Mouse (Mus musculus): ENCODE measurements around the gene Sun2. TPM values are rescaled to one million over a fixed set of nuclear protein-coding genes. Genes with fewer than 3 reads are reported as not detected.

The Sun2 gene
- polyA plus RNA-seq, 1 experiment: 31.5 TPM

DNA sequence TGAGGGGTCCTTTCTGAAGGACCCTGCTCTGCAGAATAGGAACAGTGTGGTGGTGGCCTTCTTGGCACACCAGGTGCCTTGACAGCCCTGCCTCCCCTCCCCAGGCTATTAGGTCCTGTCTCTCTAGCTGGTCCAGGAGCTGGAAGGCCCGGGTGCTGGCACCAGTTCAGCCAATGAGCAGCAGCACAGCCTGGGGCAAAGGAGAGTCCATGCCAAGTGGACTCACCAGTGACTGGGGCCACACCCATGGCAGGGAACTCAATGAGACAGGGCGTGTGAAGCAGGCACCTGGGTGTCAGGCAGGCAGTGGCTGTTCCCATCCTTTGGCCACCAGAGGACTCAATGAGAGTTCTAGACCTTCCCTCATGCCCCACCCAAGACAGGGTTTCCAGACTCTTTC is 23.0 kb upstream of the Sun2 start:
- DNase-seq: peak; percentile 90
- 48% methylated on average over 2 of the region's 2 CpGs for WGBS

GRCm38 (mm10) chr15:79764539-79765267 is 22.4 kb upstream of the Sun2 start:
- Histone ChIP-seq H3K27me3 (replicated peaks; ENCODE audit: control insufficient read depth, insufficient read depth, low read length) (no peaks in the 10 kb centered on the region), H3K4me3 (ENCODE audit: insufficient read depth, low read depth, low read length) (no peak overlapping the region), H3K27ac (ENCODE audit: insufficient read depth, low read depth, low read length) (no peak overlapping the region), H3K36me3 (ENCODE audit: control insufficient read depth, insufficient read depth, low read length) (no peaks in the 10 kb centered on the region), H3K4me1 (ENCODE audit: control insufficient read depth, insufficient read depth, low read length) (peaks cover 6% of the 10 kb centered on the region; the same call in 1 of the 2 replicates)
- TF ChIP-seq CTCF (conservative IDR thresholded peaks at IDR 0.05; ENCODE audit: insufficient read depth, insufficient read length, low read depth, low read length): no peak
- no peak for TF ChIP-seq POLR2A (IDR thresholded peaks at IDR 0.05; ENCODE audit: low read depth, low read length)
- 78% methylated on average over 11 of the region's 11 CpGs for WGBS
- no peak for DNase-seq

More for the DNA sequence above, 23.0 kb upstream of the Sun2 start:
- Histone ChIP-seq H3K27me3 (replicated peaks; ENCODE audit: control insufficient read depth, insufficient read depth, low read length) (no peaks in the 10 kb centered on the region), H3K4me3 (ENCODE audit: insufficient read depth, low read depth, low read length) (no peak overlapping the region), H3K27ac (ENCODE audit: insufficient read depth, low read depth, low read length) (no peak overlapping the region), H3K4me1 (ENCODE audit: control insufficient read depth, insufficient read depth, low read length) (peaks cover 6% of the 10 kb centered on the region; the same call in 1 of the 2 replicates), H3K36me3 (ENCODE audit: control insufficient read depth, insufficient read depth, low read length) (no peaks in the 10 kb centered on the region)
- no peak for TF ChIP-seq CTCF (conservative IDR thresholded peaks at IDR 0.05; ENCODE audit: insufficient read depth, insufficient read length, low read depth, low read length)
- TF ChIP-seq POLR2A (IDR thresholded peaks at IDR 0.05; ENCODE audit: low read depth, low read length): no peak

DNA sequence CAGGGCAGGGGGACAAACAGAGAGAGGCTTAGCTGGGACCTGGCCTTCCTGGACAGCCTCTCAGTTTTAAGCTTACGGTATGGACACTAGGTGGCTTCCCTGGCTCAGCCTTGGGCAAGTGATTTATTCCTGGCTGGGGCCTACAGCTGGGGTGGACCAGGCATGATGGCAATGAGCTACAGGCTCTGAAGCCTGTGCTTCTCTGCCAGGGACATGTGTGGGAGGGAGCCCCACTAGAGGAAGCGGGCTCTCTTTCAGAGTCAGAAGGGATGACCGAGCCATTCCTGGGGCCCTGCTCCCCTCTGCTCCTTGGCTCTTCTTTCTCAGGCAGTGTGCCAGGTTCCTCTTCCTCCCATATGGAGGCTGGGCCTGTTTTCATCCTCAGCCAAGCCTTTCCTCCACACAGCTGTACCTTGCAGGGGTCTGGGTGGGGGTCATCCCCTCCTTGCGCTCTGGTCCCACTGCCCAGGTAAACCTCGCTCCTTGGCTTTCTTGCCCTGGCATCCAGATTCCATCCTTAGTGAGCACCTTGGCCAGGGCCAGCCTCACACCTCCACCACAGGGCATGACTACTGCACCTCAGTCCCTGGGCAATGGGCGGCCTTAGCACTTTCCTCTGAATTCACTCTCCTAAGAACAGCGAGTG is 21.4 kb upstream of the Sun2 start:
- Histone ChIP-seq H3K27ac (ENCODE audit: insufficient read depth, low read depth, low read length) (no peak overlapping the region), H3K27me3 (replicated peaks; ENCODE audit: control insufficient read depth, insufficient read depth, low read length) (no peaks in the 10 kb centered on the region), H3K4me1 (ENCODE audit: control insufficient read depth, insufficient read depth, low read length) (peaks cover 6% of the 10 kb centered on the region; the same call in 1 of the 2 replicates), H3K36me3 (ENCODE audit: control insufficient read depth, insufficient read depth, low read length) (no peaks in the 10 kb centered on the region), H3K4me3 (ENCODE audit: insufficient read depth, low read depth, low read length) (no peak overlapping the region)
- WGBS: 85% methylated on average over 7 of the region's 7 CpGs
- DNase-seq: no peak
- TF ChIP-seq POLR2A (IDR thresholded peaks at IDR 0.05; ENCODE audit: low read depth, low read length): no peak
- no peak for TF ChIP-seq CTCF (conservative IDR thresholded peaks at IDR 0.05; ENCODE audit: insufficient read depth, insufficient read length, low read depth, low read length)

- Histone ChIP-seq H3K4me1 (ENCODE audit: control insufficient read depth, insufficient read depth, low read length) (peaks cover 6% of the 10 kb centered on the region; the same call in 1 of the 2 replicates), H3K27ac (ENCODE audit: insufficient read depth, low read depth, low read length) (no peak overlapping the region), H3K4me3 (ENCODE audit: insufficient read depth, low read depth, low read length) (no peak overlapping the region), H3K27me3 (replicated peaks; ENCODE audit: control insufficient read depth, insufficient read depth, low read length) (no peaks in the 10 kb centered on the region), H3K36me3 (ENCODE audit: control insufficient read depth, insufficient read depth, low read length) (no peaks in the 10 kb centered on the region)
- TF ChIP-seq POLR2A (IDR thresholded peaks at IDR 0.05; ENCODE audit: low read depth, low read length) (no peak), CTCF (conservative IDR thresholded peaks at IDR 0.05; ENCODE audit: insufficient read depth, insufficient read length, low read depth, low read length) (no peak)
- WGBS: 89% methylated on average over 9 of the region's 9 CpGs
- no peak for DNase-seq
Measured at GRCm38 (mm10) chr15:79763001-79763400, 20.7 kb upstream of the Sun2 start.

DNA sequence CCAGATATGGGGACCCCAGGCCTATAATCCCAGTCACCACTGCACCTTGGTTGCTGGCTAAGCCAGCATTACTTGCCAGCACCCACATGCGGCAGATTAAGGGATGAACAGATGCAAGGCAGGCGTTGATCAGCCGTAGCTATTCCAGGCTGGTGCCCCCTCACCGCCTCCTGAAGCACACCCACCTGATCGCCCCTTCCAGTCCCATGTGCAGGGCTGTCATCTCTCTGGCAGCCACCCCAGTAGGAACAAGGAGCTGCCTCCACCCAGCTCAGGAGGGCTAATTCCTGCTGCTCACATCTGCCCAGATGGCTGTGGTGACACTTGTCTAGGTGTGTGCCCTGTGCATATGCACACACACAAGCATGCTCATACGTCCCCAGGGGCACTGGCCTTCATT is 18.6 kb upstream of the Sun2 start:
- no peaks in the 10 kb centered on the region for H3K4me1 ChIP-seq (ENCODE audit: control insufficient read depth, insufficient read depth, low read length)
- no peak for DNase-seq
- TF ChIP-seq POLR2A (IDR thresholded peaks at IDR 0.05; ENCODE audit: low read depth, low read length) (no peak), CTCF (conservative IDR thresholded peaks at IDR 0.05; ENCODE audit: insufficient read depth, insufficient read length, low read depth, low read length) (no peak)
- no peak overlapping the region for H3K27ac ChIP-seq (ENCODE audit: insufficient read depth, low read depth, low read length)
- H3K36me3 ChIP-seq (ENCODE audit: control insufficient read depth, insufficient read depth, low read length): no peaks in the 10 kb centered on the region
- H3K4me3 ChIP-seq (ENCODE audit: insufficient read depth, low read depth, low read length): no peak overlapping the region
- no peaks in the 10 kb centered on the region for H3K27me3 ChIP-seq (replicated peaks; ENCODE audit: control insufficient read depth, insufficient read depth, low read length)
- WGBS: 93% methylated on average over 6 of the region's 6 CpGs

GRCm38 (mm10) chr15:79757118-79757517 is 14.8 kb upstream of the Sun2 start:
- WGBS: 92% methylated on average over 3 of the region's 3 CpGs
- H3K4me3 ChIP-seq (ENCODE audit: insufficient read depth, low read depth, low read length): no peak overlapping the region
- TF ChIP-seq POLR2A (IDR thresholded peaks at IDR 0.05; ENCODE audit: low read depth, low read length): no peak
- TF ChIP-seq CTCF (conservative IDR thresholded peaks at IDR 0.05; ENCODE audit: insufficient read depth, insufficient read length, low read depth, low read length): no peak
- no peak overlapping the region for H3K27ac ChIP-seq (ENCODE audit: insufficient read depth, low read depth, low read length)
- no peaks in the 10 kb centered on the region for H3K4me1 ChIP-seq (ENCODE audit: control insufficient read depth, insufficient read depth, low read length)
- no peaks in the 10 kb centered on the region for H3K27me3 ChIP-seq (replicated peaks; ENCODE audit: control insufficient read depth, insufficient read depth, low read length)
- no peaks in the 10 kb centered on the region for H3K36me3 ChIP-seq (ENCODE audit: control insufficient read depth, insufficient read depth, low read length)
- DNase-seq: no peak

DNA sequence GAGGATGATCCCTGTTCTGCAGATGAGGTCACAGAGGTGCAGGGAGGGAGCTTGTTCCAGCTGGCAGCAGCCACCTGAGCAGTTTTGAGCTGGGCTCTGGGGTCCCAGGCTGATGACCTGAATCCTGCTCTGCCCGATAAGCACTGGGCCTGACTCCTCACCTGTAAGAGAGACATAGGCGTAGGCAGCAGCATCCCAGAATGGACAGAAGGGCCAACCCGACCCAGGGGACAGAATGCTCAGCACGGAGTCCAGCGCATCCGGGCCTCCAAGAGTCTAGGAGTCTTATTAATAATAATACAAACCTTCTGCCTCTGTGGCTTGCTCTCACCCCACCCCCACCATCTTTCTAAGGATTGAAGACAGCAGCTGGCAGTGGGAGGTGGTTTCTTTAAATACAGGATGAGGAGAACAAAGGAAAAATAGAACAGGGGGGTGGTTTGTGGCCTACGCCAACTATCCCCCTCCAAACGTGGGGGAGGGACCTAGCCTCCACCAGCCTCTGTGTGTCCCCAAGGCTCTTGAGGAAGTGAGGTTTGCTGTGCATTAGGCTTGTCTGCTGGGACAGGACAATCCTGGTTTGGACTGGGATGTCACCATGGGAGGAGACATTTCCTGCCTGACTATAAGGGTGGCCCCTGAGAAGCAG is 13.8 kb upstream of the Sun2 start:
- TF ChIP-seq CTCF (conservative IDR thresholded peaks at IDR 0.05; ENCODE audit: insufficient read depth, insufficient read length, low read depth, low read length) (no peak), POLR2A (IDR thresholded peaks at IDR 0.05; ENCODE audit: low read depth, low read length) (no peak)
- Histone ChIP-seq H3K27me3 (replicated peaks; ENCODE audit: control insufficient read depth, insufficient read depth, low read length) (no peaks in the 10 kb centered on the region), H3K27ac (ENCODE audit: insufficient read depth, low read depth, low read length) (no peak overlapping the region), H3K4me3 (ENCODE audit: insufficient read depth, low read depth, low read length) (no peak overlapping the region), H3K36me3 (ENCODE audit: control insufficient read depth, insufficient read depth, low read length) (no peaks in the 10 kb centered on the region), H3K4me1 (ENCODE audit: control insufficient read depth, insufficient read depth, low read length) (no peaks in the 10 kb centered on the region)
- 74% methylated on average over 8 of the region's 8 CpGs for WGBS
- no peak for DNase-seq
